Mouse (Mus musculus) limb, embryonic 12.5 days (tissue): Measurements from ENCODE around the gene Slc13a5. TPM values are rescaled to one million over a fixed set of nuclear protein-coding genes. Genes with fewer than 3 reads are reported as not detected.

ENCODE experiments used
- ATAC-seq: fragments of 200-750 bp; cut with Nextera tagmentation; 2 replicates; pipeline ENCODE4 v1.8.0; 2017; ENCODE audit warnings: low read depth, moderate TSS enrichment; ENCODE audit not compliant: insufficient number of reproducible peaks, insufficient read depth, low FRiP score, low TSS enrichment
- H3K27ac ChIP-seq: fragments of 300-500 bp; sonication (generic); 2 replicates; pipeline ENCODE4 v1.5.1; 2016; ENCODE audit warnings: mild to moderate bottlenecking, moderate library complexity
- H3K27me3 ChIP-seq: fragments of 300-500 bp; sonication (generic); 2 replicates; pipeline ENCODE4 v1.6.1; 2016; ENCODE audit warnings: mild to moderate bottlenecking, moderate library complexity
- H3K36me3 ChIP-seq: fragments of 300-500 bp; sonication (generic); 2 replicates; pipeline ENCODE4 v1.6.1; 2016; ENCODE audit warnings: mild to moderate bottlenecking, moderate library complexity
- H3K4me1 ChIP-seq: fragments of 300-500 bp; sonication (generic); replicated peaks from 2 replicates; pipeline ENCODE4 v1.6.1; 2016
- H3K4me2 ChIP-seq: fragments of 300-500 bp; sonication (generic); 2 replicates; pipeline ENCODE4 v1.6.1; 2016; ENCODE audit warnings: mild to moderate bottlenecking, moderate library complexity
- H3K4me3 ChIP-seq: fragments of 300-500 bp; sonication (generic); replicated peaks from 2 replicates; pipeline ENCODE4 v1.5.1; 2016; ENCODE audit warnings: mild to moderate bottlenecking
- H3K9ac ChIP-seq: fragments of 300-500 bp; sonication (generic); replicated peaks from 2 replicates; pipeline ENCODE4 v1.6.1; 2016; ENCODE audit warnings: mild to moderate bottlenecking, moderate library complexity
- H3K9me3 ChIP-seq: fragments of 300-500 bp; sonication (generic); 2 replicates; pipeline ENCODE4 v1.6.1; 2016; ENCODE audit warnings: mild to moderate bottlenecking, moderate library complexity
- WGBS: fragments of 180-500 bp; shearing (Covaris S2); methylation state at CpG from one replicate; pipeline ENCODE4 v1.1.7; 2016; 5-methylcytosine and 5-hydroxymethylcytosine counted together
- polyA plus RNA-seq: library from polyadenylated mRNA; unstranded; fragments of >200 nt; fragmentation: Nextera tagmentation; extraction: Ambion mirVana; gene quantifications from 2 replicates; pipeline ENCODE4 v1.2.1, GENCODE M21; 2016

Gene Slc13a5
- 0.27 TPM in 1 of 2 replicates, not detected in the other for polyA plus RNA-seq

- WGBS: 4% methylated on average over 36 of the region's 36 CpGs
- Histone ChIP-seq H3K4me2 (peak within 1 kb of the TSS; percentile 68), H3K27ac (no peak within 1 kb of the TSS), H3K9me3 (no peaks in the 10 kb centered on the region), H3K36me3 (no peaks in the 10 kb centered on the region), H3K27me3 (peaks cover 61% of the 10 kb centered on the region), H3K9ac (peak within 1 kb of the TSS; percentile 54), H3K4me3 (peak within 1 kb of the TSS; percentile 42), H3K4me1 (peaks cover 13% of the 10 kb centered on the region)
- ATAC-seq: no peak
Observed at GRCm38 (mm10) chr11:72266960-72267560, at the start of gene Slc13a5. Gene Slc13a5 (minus strand): TSS chr11:72267222.

GRCm38 (mm10) chr11:72314151-72314895 is 47.3 kb upstream of the Slc13a5 start, which contains the start of gene Fbxo39:
Gene Fbxo39 (plus strand): TSS chr11:72314444.
- Histone ChIP-seq H3K4me2 (peak within 1 kb of the TSS; percentile 54), H3K4me3 (peak within 1 kb of the TSS; percentile 31), H3K36me3 (no peaks in the 10 kb centered on the region), H3K27me3 (peaks cover 43% of the 10 kb centered on the region), H3K4me1 (peaks cover 6% of the 10 kb centered on the region), H3K9me3 (no peaks in the 10 kb centered on the region), H3K27ac (no peak within 1 kb of the TSS), H3K9ac (no peak within 1 kb of the TSS)
- ATAC-seq: no peak
- 9% methylated on average over 42 of the region's 42 CpGs for WGBS

GRCm38 (mm10) chr11:72311355-72312001 is 44.5 kb upstream of the Slc13a5 start:
- H3K4me1 ChIP-seq: peaks cover 6% of the 10 kb centered on the region
- H3K9me3 ChIP-seq: no peaks in the 10 kb centered on the region
- WGBS: 82% methylated on average over 10 of the region's 10 CpGs
- ATAC-seq: no peak
- no peak overlapping the region for H3K4me2 ChIP-seq
- H3K4me3 ChIP-seq: no peak overlapping the region
- no peak overlapping the region for H3K9ac ChIP-seq
- peaks cover 41% of the 10 kb centered on the region for H3K27me3 ChIP-seq
- no peaks in the 10 kb centered on the region for H3K36me3 ChIP-seq
- H3K27ac ChIP-seq: no peak overlapping the region

- Histone ChIP-seq H3K27ac (no peak overlapping the region), H3K9ac (no peak overlapping the region), H3K36me3 (no peaks in the 10 kb centered on the region), H3K27me3 (peaks cover 38% of the 10 kb centered on the region), H3K9me3 (no peaks in the 10 kb centered on the region), H3K4me1 (peaks cover 6% of the 10 kb centered on the region), H3K4me2 (no peak overlapping the region), H3K4me3 (no peak overlapping the region)
- ATAC-seq: no peak
- 88% methylated on average over 4 of the region's 4 CpGs for WGBS
Observed at GRCm38 (mm10) chr11:72310491-72310890, 43.5 kb upstream of the Slc13a5 start.

GRCm38 (mm10) chr11:72308982-72309381 is 42.0 kb upstream of the Slc13a5 start:
- no peak overlapping the region for H3K27ac ChIP-seq
- H3K4me2 ChIP-seq: no peak overlapping the region
- H3K4me3 ChIP-seq: no peak overlapping the region
- 35% methylated on average over 2 of the region's 2 CpGs for WGBS
- H3K9me3 ChIP-seq: no peaks in the 10 kb centered on the region
- ATAC-seq: no peak
- H3K27me3 ChIP-seq: peaks cover 23% of the 10 kb centered on the region
- no peak overlapping the region for H3K9ac ChIP-seq
- no peaks in the 10 kb centered on the region; the same call in 1 of the 2 replicates for H3K4me1 ChIP-seq
- H3K36me3 ChIP-seq: no peaks in the 10 kb centered on the region

GRCm38 (mm10) chr11:72307461-72307860 is 40.4 kb upstream of the Slc13a5 start:
- no peak overlapping the region for H3K9ac ChIP-seq
- H3K4me2 ChIP-seq: no peak overlapping the region
- H3K4me3 ChIP-seq: no peak overlapping the region
- no peaks in the 10 kb centered on the region for H3K4me1 ChIP-seq
- H3K27ac ChIP-seq: no peak overlapping the region
- H3K36me3 ChIP-seq: no peaks in the 10 kb centered on the region
- H3K27me3 ChIP-seq: peaks cover 8% of the 10 kb centered on the region
- ATAC-seq: no peak
- no peaks in the 10 kb centered on the region for H3K9me3 ChIP-seq
- WGBS: 83% methylated on average over 5 of the region's 5 CpGs

GRCm38 (mm10) chr11:72302230-72302629 is 35.2 kb upstream of the Slc13a5 start:
- Histone ChIP-seq H3K9me3 (no peaks in the 10 kb centered on the region), H3K4me1 (no peaks in the 10 kb centered on the region), H3K4me3 (no peak overlapping the region), H3K9ac (no peak overlapping the region), H3K27me3 (no peaks in the 10 kb centered on the region), H3K36me3 (no peaks in the 10 kb centered on the region), H3K4me2 (no peak overlapping the region), H3K27ac (no peak overlapping the region)
- WGBS: 88% methylated on average over 7 of the region's 7 CpGs
- ATAC-seq: no peak

GRCm38 (mm10) chr11:72301334-72301733 is 34.3 kb upstream of the Slc13a5 start, which contains the start of gene Xaf1:
Gene Xaf1 (plus strand): TSS chr11:72301629.
- 41% methylated on average over 6 of the region's 6 CpGs for WGBS
- no peak within 1 kb of the TSS for H3K4me3 ChIP-seq

GRCm38 (mm10) chr11:72293116-72293515 is 26.1 kb upstream of the Slc13a5 start:
- WGBS: 81% methylated on average over 2 of the region's 2 CpGs
- H3K36me3 ChIP-seq: no peaks in the 10 kb centered on the region
- no peak overlapping the region for H3K27ac ChIP-seq
- no peak overlapping the region for H3K4me2 ChIP-seq
- no peaks in the 10 kb centered on the region for H3K4me1 ChIP-seq
- ATAC-seq: no peak
- H3K9me3 ChIP-seq: no peaks in the 10 kb centered on the region
- no peaks in the 10 kb centered on the region for H3K27me3 ChIP-seq
- no peak overlapping the region for H3K4me3 ChIP-seq
- H3K9ac ChIP-seq: no peak overlapping the region

More at GRCm38 (mm10) chr11:72301334-72301733, 34.3 kb upstream of the Slc13a5 start, which contains the start of gene Xaf1:
- H3K4me1 ChIP-seq: no peaks in the 10 kb centered on the region
- no peaks in the 10 kb centered on the region for H3K36me3 ChIP-seq
- no peaks in the 10 kb centered on the region for H3K27me3 ChIP-seq
- no peak within 1 kb of the TSS for H3K9ac ChIP-seq
- ATAC-seq: no peak
- no peaks in the 10 kb centered on the region for H3K9me3 ChIP-seq
- H3K4me2 ChIP-seq: peak within 1 kb of the TSS; percentile 1; the same call in 1 of the 2 replicates
- no peak within 1 kb of the TSS for H3K27ac ChIP-seq

GRCm38 (mm10) chr11:72287543-72287942 is 20.5 kb upstream of the Slc13a5 start:
- no peak for ATAC-seq
- Histone ChIP-seq H3K9ac (no peak overlapping the region), H3K4me2 (no peak overlapping the region), H3K4me3 (no peak overlapping the region), H3K36me3 (no peaks in the 10 kb centered on the region), H3K9me3 (no peaks in the 10 kb centered on the region), H3K4me1 (no peaks in the 10 kb centered on the region), H3K27ac (no peak overlapping the region), H3K27me3 (no peaks in the 10 kb centered on the region)
- WGBS: 92% methylated on average over 3 of the region's 3 CpGs

GRCm38 (mm10) chr11:72287126-72287525 is 20.1 kb upstream of the Slc13a5 start:
- no peak for ATAC-seq
- Histone ChIP-seq H3K4me1 (no peaks in the 10 kb centered on the region), H3K36me3 (no peaks in the 10 kb centered on the region), H3K27me3 (no peaks in the 10 kb centered on the region), H3K9me3 (no peaks in the 10 kb centered on the region), H3K9ac (no peak overlapping the region), H3K4me2 (no peak overlapping the region), H3K27ac (no peak overlapping the region), H3K4me3 (no peak overlapping the region)
- WGBS: 89% methylated on average over 2 of the region's 2 CpGs
